Mouse (Mus musculus) lung, postnatal 0 days (tissue): ENCODE measurements around the gene Inafm2. TPM values are rescaled to one million over a fixed set of nuclear protein-coding genes. Genes with fewer than 3 reads are reported as not detected.

Source experiments
- ATAC-seq: fragments of 200-750 bp; cut with Nextera tagmentation; 2 replicates; pipeline ENCODE4 v1.8.0; 2017; ENCODE audit warnings: moderate library complexity
- DNase-seq: peaks from one replicate; pipeline ENCODE4 v3.0.0-alpha.2; 2016; ENCODE audit warnings: low spot score
- H3K27ac ChIP-seq: fragments of 300-500 bp; sonication (generic); 2 replicates; pipeline ENCODE4 v1.5.1; 2014; ENCODE audit warnings: antibody characterized with exemption, mild to moderate bottlenecking, low read length, mixed read lengths
- H3K27me3 ChIP-seq: fragments of 300-500 bp; sonication (generic); replicated peaks from 2 replicates; pipeline ENCODE4 v1.6.1; 2014; ENCODE audit warnings: low read length, mixed read lengths; ENCODE audit not compliant: insufficient read depth
- H3K36me3 ChIP-seq: fragments of 300-500 bp; sonication (generic); 2 replicates; pipeline ENCODE4 v1.6.1; 2014; ENCODE audit warnings: low read length, mixed read lengths; ENCODE audit not compliant: insufficient read depth
- H3K4me1 ChIP-seq: fragments of 300-500 bp; sonication (generic); 2 replicates; pipeline ENCODE4 v1.6.1; 2014; ENCODE audit warnings: antibody characterized with exemption, low read depth, low read length, mixed read lengths; ENCODE audit not compliant: insufficient read depth
- H3K4me2 ChIP-seq: fragments of 300-500 bp; sonication (generic); replicated peaks from 2 replicates; pipeline ENCODE4 v1.6.1; 2014; ENCODE audit warnings: low read depth, mild to moderate bottlenecking, low read length, moderate library complexity, mixed read lengths
- H3K4me3 ChIP-seq: fragments of 300-500 bp; sonication (generic); 2 replicates; pipeline ENCODE4 v1.5.1; 2014; ENCODE audit warnings: low read depth, low read length
- H3K9ac ChIP-seq: fragments of 300-500 bp; sonication (generic); replicated peaks from 2 replicates; pipeline ENCODE4 v1.6.1; 2014; ENCODE audit warnings: low read depth, mild to moderate bottlenecking
- H3K9me3 ChIP-seq: fragments of 300-500 bp; sonication (generic); 2 replicates; pipeline ENCODE4 v1.6.1; 2016; ENCODE audit warnings: low read length, mixed read lengths
- CTCF ChIP-seq: IDR thresholded peaks from 2 replicates; pipeline ENCODE4 v1.5.1; 2016; ENCODE audit warnings: antibody characterized with exemption, mild to moderate bottlenecking
- EP300 ChIP-seq: IDR thresholded peaks from 2 replicates; pipeline ENCODE4 v1.6.1; 2016; ENCODE audit warnings: antibody characterized with exemption, mild to moderate bottlenecking, control low read depth
- WGBS: fragments of 180-500 bp; shearing (Covaris S2); extraction: QIAGEN DNeasy Blood & Tissue Kit; methylation state at CpG from one replicate; pipeline ENCODE4 v1.1.7; 2014; 5-methylcytosine and 5-hydroxymethylcytosine counted together
- polyA plus RNA-seq: library from polyadenylated mRNA; unstranded; fragments of >200 nt; fragmentation: Nextera tagmentation; extraction: Ambion mirVana; gene quantifications from 2 replicates; pipeline ENCODE4 v1.2.1, GENCODE M21; 2015

Gene Inafm2
- polyA plus RNA-seq, 1 experiment from 2014 or later = 34.5 TPM

- 0 out of 2 replicates have a peak, but pooled peaks cover 6% of the 10 kb centered on the region for H3K27me3 ChIP-seq
- DNase-seq (no peak), ATAC-seq (no peak)
- H3K4me3 ChIP-seq = no peak overlapping the region
- no peaks in the 10 kb centered on the region for H3K9me3 ChIP-seq
- peaks cover 12% of the 10 kb centered on the region; the same call in 1 of the 2 replicates for H3K4me1 ChIP-seq
- WGBS = 70% methylated on average over 15 of the region's 15 CpGs
- no peak overlapping the region for H3K27ac ChIP-seq
- H3K9ac ChIP-seq = no peak overlapping the region
- H3K4me2 ChIP-seq = no peak overlapping the region
- TF ChIP-seq EP300 = no peak
- TF ChIP-seq CTCF = no peak
- no peaks in the 10 kb centered on the region for H3K36me3 ChIP-seq
Measured at GRCm38 (mm10) chr2:118723693-118724486, 21.7 kb upstream of the Inafm2 start.

- Histone ChIP-seq H3K9ac (no peak overlapping the region), H3K4me3 (no peak overlapping the region), H3K27ac (no peak overlapping the region), H3K27me3 (0 out of 2 replicates have a peak, but pooled peaks cover 6% of the 10 kb centered on the region), H3K36me3 (no peaks in the 10 kb centered on the region), H3K4me2 (no peak overlapping the region), H3K4me1 (peaks cover 12% of the 10 kb centered on the region; the same call in 1 of the 2 replicates), H3K9me3 (no peaks in the 10 kb centered on the region)
- DNase-seq (no peak), ATAC-seq (no peak)
- TF ChIP-seq CTCF (no peak), EP300 (no peak)
- WGBS = 74% methylated on average over 4 of the region's 4 CpGs
Measured at GRCm38 (mm10) chr2:118725511-118725910, 20.0 kb upstream of the Inafm2 start.

DNA sequence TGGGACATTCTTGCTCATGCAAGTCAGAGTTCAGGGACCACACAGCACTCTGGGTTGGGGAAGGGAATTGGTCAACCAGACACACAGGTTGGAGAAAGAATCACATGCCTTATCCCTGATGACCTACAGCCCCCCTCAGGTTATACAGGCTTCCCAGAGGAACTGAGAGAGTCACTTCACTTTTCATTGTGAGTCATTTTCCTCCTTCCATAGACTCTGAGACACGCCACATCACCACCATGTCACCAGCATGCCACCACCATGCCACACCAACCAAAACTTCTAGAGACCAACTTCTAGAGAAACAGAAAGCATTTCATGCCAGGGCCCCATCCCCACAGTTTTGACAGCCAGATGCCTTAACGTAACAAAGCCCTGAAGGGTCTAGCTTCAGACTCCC is 18.7 kb upstream of the Inafm2 start:
- H3K4me1 ChIP-seq = peaks cover 12% of the 10 kb centered on the region; the same call in 1 of the 2 replicates
- no peak overlapping the region for H3K27ac ChIP-seq
- no peak overlapping the region for H3K9ac ChIP-seq
- 94% methylated on average over 2 of the region's 2 CpGs for WGBS
- no peaks in the 10 kb centered on the region for H3K9me3 ChIP-seq
- H3K27me3 ChIP-seq = 0 out of 2 replicates have a peak, but pooled peaks cover 6% of the 10 kb centered on the region
- no peaks in the 10 kb centered on the region for H3K36me3 ChIP-seq
- no peak overlapping the region for H3K4me3 ChIP-seq
- TF ChIP-seq EP300 (no peak), CTCF (no peak)
- DNase-seq (no peak), ATAC-seq (no peak)
- H3K4me2 ChIP-seq = no peak overlapping the region

GRCm38 (mm10) chr2:118727911-118728310 is 17.6 kb upstream of the Inafm2 start:
- no peak for DNase-seq
- no peak; the same call in 1 of the 2 replicates for TF ChIP-seq EP300
- TF ChIP-seq CTCF = no peak
- H3K27me3 ChIP-seq = 0 out of 2 replicates have a peak, but pooled peaks cover 4% of the 10 kb centered on the region
- H3K4me1 ChIP-seq = peaks cover 12% of the 10 kb centered on the region; the same call in 1 of the 2 replicates
- H3K4me3 ChIP-seq = peak overlapping the region; percentile 15; the same call in 1 of the 2 replicates
- no peak overlapping the region for H3K9ac ChIP-seq
- H3K4me2 ChIP-seq = peak overlapping the region; percentile 29
- ATAC-seq = peak; percentile 63
- H3K9me3 ChIP-seq = no peaks in the 10 kb centered on the region
- H3K36me3 ChIP-seq = no peaks in the 10 kb centered on the region
- H3K27ac ChIP-seq = 0 out of 2 replicates have a peak overlapping the region, but pooled peaks have one; percentile 10
- 14% methylated on average over 9 of the region's 9 CpGs for WGBS

DNA sequence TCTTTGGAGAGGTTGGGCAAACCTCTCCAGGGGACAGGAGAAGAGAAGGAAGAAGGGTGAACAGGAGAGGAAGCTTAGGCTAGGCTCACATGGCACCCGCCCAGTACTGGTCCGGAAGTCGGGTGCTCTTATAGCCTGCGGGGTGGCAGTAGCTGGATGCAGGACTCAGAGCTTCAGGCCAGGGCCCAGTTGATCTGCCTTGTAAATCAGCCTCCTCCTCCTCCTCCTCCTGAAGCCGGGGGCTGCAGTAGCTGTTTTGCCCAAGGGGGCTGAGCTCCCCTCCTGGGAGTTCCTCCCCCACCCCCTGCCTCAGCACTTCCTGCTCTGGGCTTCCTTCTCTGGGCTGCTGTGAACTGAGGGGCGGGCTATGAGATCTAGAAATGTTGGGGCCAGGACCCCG is 17.2 kb upstream of the Inafm2 start, which contains the start of gene Plcb2:
TSS of gene Plcb2 (minus strand) at position 102 of the 400 bp plus-strand sequence.
- Histone ChIP-seq H3K36me3 (no peaks in the 10 kb centered on the region), H3K9ac (no peak within 1 kb of the TSS), H3K4me2 (peak within 1 kb of the TSS; percentile 29), H3K27ac (0 out of 2 replicates have a peak within 1 kb of the TSS, but pooled peaks have one; percentile 10), H3K27me3 (no peaks in the 10 kb centered on the region), H3K4me3 (peak within 1 kb of the TSS; percentile 15; the same call in 1 of the 2 replicates), H3K4me1 (peaks cover 12% of the 10 kb centered on the region; the same call in 1 of the 2 replicates), H3K9me3 (no peaks in the 10 kb centered on the region)
- WGBS = 4% methylated on average over 7 of the region's 7 CpGs
- ATAC-seq (peak; percentile 69), DNase-seq (peak; percentile 54)
- TF ChIP-seq EP300 (no peak), CTCF (no peak)

DNA sequence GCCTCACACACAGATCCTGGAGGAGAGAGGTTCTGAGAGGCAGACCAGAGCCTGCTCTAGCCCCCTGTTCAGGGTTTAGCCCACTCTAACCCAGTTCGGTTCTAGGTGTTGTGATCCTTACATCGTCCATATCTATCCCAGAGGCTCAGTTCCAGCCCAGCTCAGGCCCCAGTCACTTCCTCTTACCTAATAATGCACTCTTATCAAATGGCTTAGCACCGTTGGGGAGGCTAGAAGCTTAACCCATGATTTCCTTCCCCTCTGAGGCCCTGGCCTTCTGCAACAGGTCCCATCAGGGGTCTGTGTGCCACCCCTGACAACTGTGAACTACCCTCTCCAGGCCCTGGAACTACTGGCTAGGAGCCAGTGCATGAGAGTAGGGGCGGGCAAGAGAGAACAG is 16.4 kb upstream of the Inafm2 start:
- WGBS = 39% methylated on average over 4 of the region's 4 CpGs
- no peak overlapping the region for H3K9ac ChIP-seq

More for the DNA sequence above, 16.4 kb upstream of the Inafm2 start:
- peaks cover 12% of the 10 kb centered on the region; the same call in 1 of the 2 replicates for H3K4me1 ChIP-seq
- H3K27ac ChIP-seq = no peak overlapping the region
- ATAC-seq (no peak), DNase-seq (no peak)
- H3K9me3 ChIP-seq = no peaks in the 10 kb centered on the region
- TF ChIP-seq EP300 (no peak), CTCF (no peak)
- no peaks in the 10 kb centered on the region for H3K27me3 ChIP-seq
- H3K4me2 ChIP-seq = no peak overlapping the region
- no peaks in the 10 kb centered on the region for H3K36me3 ChIP-seq
- H3K4me3 ChIP-seq = no peak overlapping the region
